Mouse (Mus musculus) C2C12 (cell line): ENCODE data around the gene Irf2.

Source experiments
- CEBPB ChIP-seq: IDR thresholded peaks from one replicate; pipeline ENCODE4 v1.6.1; 2011; ENCODE audit warnings: low read depth, mild to moderate bottlenecking, control low read depth, moderate library complexity
- CTCF ChIP-seq: IDR thresholded peaks from one replicate; pipeline ENCODE4 v1.5.1; 2011; ENCODE audit not compliant: control insufficient read depth, insufficient read depth, insufficient read length
- FOSL1 ChIP-seq: IDR thresholded peaks from one replicate; pipeline ENCODE4 v1.8.0; 2011; ENCODE audit warnings: mild to moderate bottlenecking, low read length; ENCODE audit not compliant: poor library complexity, insufficient read depth, severe bottlenecking
- MAX ChIP-seq: IDR thresholded peaks from one replicate; pipeline ENCODE4 v1.6.1; 2011; ENCODE audit warnings: mild to moderate bottlenecking, control low read depth
- MYOD1 ChIP-seq: IDR thresholded peaks from one replicate; pipeline ENCODE4 v1.6.1; 2011; ENCODE audit warnings: low read depth; ENCODE audit not compliant: control insufficient read depth, insufficient read length
- MYOG ChIP-seq: IDR thresholded peaks from one replicate; pipeline ENCODE4 v1.6.1; 2011; ENCODE audit not compliant: control insufficient read depth, insufficient read length; ENCODE audit errors: extremely low read depth
- USF1 ChIP-seq: IDR thresholded peaks from one replicate; pipeline ENCODE4 v1.6.1; 2011; ENCODE audit warnings: low read depth, mild to moderate bottlenecking, control low read depth, moderate library complexity

GRCm38 (mm10) chr8:46717170-46717569 is 22.4 kb upstream of the Irf2 start:
- TF ChIP-seq CTCF (no peak), MAX (no peak), USF1 (no peak), MYOG (no peak), FOSL1 (no peak), MYOD1 (no peak), CEBPB (no peak)
